Mouse (Mus musculus) brain, embryonic 14.5 days (tissue): ENCODE data around the gene Gm21974.

ENCODE experiments used
- CTCF ChIP-seq: fragments of 200-500 bp; IDR thresholded peaks from 2 replicates; pipeline ENCODE4 v1.5.1; 2012; ENCODE audit warnings: inconsistent platforms, mild to moderate bottlenecking, moderate library complexity, borderline replicate concordance; ENCODE audit not compliant: insufficient read depth, insufficient read length; ENCODE audit errors: extremely low read depth
- POLR2A ChIP-seq: fragments of 200-500 bp; IDR thresholded peaks from 2 replicates; pipeline ENCODE4 v1.6.1; 2012; ENCODE audit warnings: mild to moderate bottlenecking, inconsistent platforms, borderline replicate concordance; ENCODE audit not compliant: poor library complexity, insufficient read depth, insufficient read length, severe bottlenecking; ENCODE audit errors: extremely low read depth

- TF ChIP-seq CTCF (no peak), POLR2A (no peak)
Measured at GRCm38 (mm10) chr7:127932273-127933031, 37.2 kb upstream of the Gm21974 start.
